Mouse (Mus musculus): ENCODE measurements around the gene Tkt.

DNA sequence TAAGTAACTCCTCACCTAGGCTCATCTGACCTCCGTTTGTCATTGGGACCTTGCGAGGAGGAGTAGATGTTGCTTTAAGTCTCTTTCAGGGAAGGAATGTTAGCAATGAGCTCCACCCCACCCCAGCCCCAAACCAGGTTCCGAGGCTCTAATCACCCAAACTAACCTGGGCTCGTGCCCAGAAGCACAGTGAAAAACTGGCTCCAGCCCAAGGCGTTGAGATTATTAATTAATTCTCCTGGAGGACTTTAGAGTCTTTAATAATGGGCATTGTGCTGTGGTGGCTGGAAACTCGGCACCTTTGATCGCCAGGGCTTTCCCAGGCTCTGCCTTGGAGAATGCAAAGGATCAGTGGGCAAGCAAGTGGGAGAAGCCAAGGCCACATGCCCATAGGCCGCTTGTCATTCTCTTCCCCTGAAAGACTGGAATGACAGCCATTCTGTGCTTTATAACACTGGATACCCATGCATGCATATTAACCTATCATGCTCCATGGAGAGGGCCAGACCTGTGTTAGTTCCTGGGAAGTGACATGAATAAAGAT, 17.4 kb upstream of the Tkt start:
- no peak for TF ChIP-seq POLR2A (IDR thresholded peaks at IDR 0.05; ENCODE audit: extremely low read depth, insufficient read depth, low read length)
- no peak for TF ChIP-seq CTCF (IDR thresholded peaks at IDR 0.05; ENCODE audit: low read depth, low read length)

All from liver, adult 2 months (tissue).